Mouse (Mus musculus) embryonic facial prominence, embryonic 15.5 days (tissue): ENCODE data around the gene Trit1. TPM values are rescaled to one million over a fixed set of nuclear protein-coding genes. Genes with fewer than 3 reads are reported as not detected.

Experiments used
- ATAC-seq: fragments of 200-750 bp; cut with Nextera tagmentation; 2 replicates; pipeline ENCODE4 v1.8.0; 2017; ENCODE audit warnings: low read depth, moderate TSS enrichment; ENCODE audit not compliant: insufficient number of reproducible peaks, low FRiP score, low TSS enrichment
- H3K27ac ChIP-seq: fragments of 300-500 bp; sonication (generic); replicated peaks from 2 replicates; pipeline ENCODE4 v1.5.1; 2015; ENCODE audit warnings: mild to moderate bottlenecking, inconsistent platforms
- H3K27me3 ChIP-seq: fragments of 300-500 bp; sonication (generic); 2 replicates; pipeline ENCODE4 v1.6.1; 2015; ENCODE audit warnings: inconsistent platforms
- H3K36me3 ChIP-seq: fragments of 300-500 bp; sonication (generic); 2 replicates; pipeline ENCODE4 v1.6.1; 2015; ENCODE audit warnings: mild to moderate bottlenecking, inconsistent platforms
- H3K4me1 ChIP-seq: fragments of 300-500 bp; sonication (generic); 2 replicates; pipeline ENCODE4 v1.6.1; 2015; ENCODE audit warnings: inconsistent platforms
- H3K4me2 ChIP-seq: fragments of 300-500 bp; sonication (generic); replicated peaks from 2 replicates; pipeline ENCODE4 v1.6.1; 2015; ENCODE audit warnings: mild to moderate bottlenecking, inconsistent platforms
- H3K4me3 ChIP-seq: fragments of 300-500 bp; sonication (generic); replicated peaks from 2 replicates; pipeline ENCODE4 v1.5.1; 2015; ENCODE audit warnings: mild to moderate bottlenecking, inconsistent platforms
- H3K9ac ChIP-seq: fragments of 300-500 bp; sonication (generic); 2 replicates; pipeline ENCODE4 v1.6.1; 2015; ENCODE audit warnings: inconsistent platforms
- H3K9me3 ChIP-seq: fragments of 300-500 bp; sonication (generic); replicated peaks from 2 replicates; pipeline ENCODE4 v1.6.1; 2016; ENCODE audit warnings: inconsistent platforms
- WGBS: fragments of 180-500 bp; shearing (Covaris S2); methylation state at CpG from one replicate; pipeline ENCODE4 v1.1.7; 2015; 5-methylcytosine and 5-hydroxymethylcytosine counted together
- polyA plus RNA-seq: library from polyadenylated mRNA; unstranded; fragments of >200 nt; fragmentation: Nextera tagmentation; extraction: Ambion mirVana; gene quantifications from 2 replicates; pipeline ENCODE4 v1.2.1, GENCODE M21; 2015

Trit1 gene
- polyA plus RNA-seq: 21.6 and 23.4 TPM in 2 replicates

GRCm38 (mm10) chr4:123016451-123016957 is at the start of gene Trit1:
Gene Trit1, plus strand, starts transcription at chr4:123016597.
- Histone ChIP-seq H3K27ac (peak within 1 kb of the TSS; percentile 90), H3K4me1 (peaks cover 23% of the 10 kb centered on the region), H3K4me3 (peak within 1 kb of the TSS; percentile 92), H3K27me3 (no peaks in the 10 kb centered on the region), H3K36me3 (peaks cover 6% of the 10 kb centered on the region; the same call in 1 of the 2 replicates), H3K9me3 (no peaks in the 10 kb centered on the region), H3K9ac (peak within 1 kb of the TSS; percentile 93), H3K4me2 (peak within 1 kb of the TSS; percentile 57)
- ATAC-seq: peak; percentile 89
- 2% methylated on average over 34 of the region's 34 CpGs for WGBS

DNA sequence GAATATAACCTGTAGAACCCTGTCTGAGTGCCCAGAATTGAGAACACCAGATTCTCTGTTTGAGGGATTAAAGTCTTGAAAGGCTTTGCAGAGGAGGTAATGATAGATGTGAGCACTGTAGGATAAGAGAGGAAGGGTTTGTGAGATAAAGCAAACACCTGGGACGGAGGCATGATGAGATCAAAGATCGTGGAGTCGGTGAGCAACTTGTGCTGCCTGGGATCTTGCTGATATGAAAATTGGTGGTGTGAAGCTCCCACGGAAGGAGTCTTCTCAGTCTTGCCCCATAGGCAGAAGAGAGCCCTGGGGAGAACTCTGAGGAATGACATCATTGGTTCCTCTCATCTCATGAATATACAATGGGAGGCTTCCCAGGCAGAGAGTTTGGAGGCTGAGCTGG is 48.3 kb upstream of the Trit1 start:
- no peak for ATAC-seq
- no peak overlapping the region for H3K4me2 ChIP-seq
- no peaks in the 10 kb centered on the region for H3K36me3 ChIP-seq
- H3K4me3 ChIP-seq: no peak overlapping the region
- H3K9ac ChIP-seq: no peak overlapping the region
- H3K27ac ChIP-seq: no peak overlapping the region
- WGBS: 79% methylated on average over 4 of the region's 4 CpGs
- H3K4me1 ChIP-seq: no peaks in the 10 kb centered on the region
- H3K9me3 ChIP-seq: no peaks in the 10 kb centered on the region
- no peaks in the 10 kb centered on the region for H3K27me3 ChIP-seq

DNA sequence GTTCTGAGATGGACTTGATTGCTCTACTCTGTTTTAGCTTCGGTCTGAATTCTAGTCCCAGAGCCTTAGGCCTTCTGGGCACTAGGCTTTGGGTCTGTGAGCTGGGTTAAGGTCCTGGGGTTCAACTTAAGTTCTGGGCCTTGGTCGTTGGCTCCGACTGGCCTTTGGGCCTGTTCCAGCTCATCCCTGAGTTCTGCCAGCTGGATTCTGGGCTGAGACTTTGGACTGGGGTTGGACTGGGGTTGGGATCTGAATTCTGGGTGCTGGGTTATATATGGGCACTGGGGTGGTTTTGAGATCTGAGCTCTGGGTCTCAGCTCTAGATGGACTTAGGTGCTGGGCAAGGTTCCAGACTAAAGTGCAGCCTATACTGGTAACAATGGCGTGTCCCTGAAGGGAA is 45.2 kb upstream of the Trit1 start:
- Histone ChIP-seq H3K4me3 (no peak overlapping the region), H3K27me3 (no peaks in the 10 kb centered on the region), H3K27ac (no peak overlapping the region), H3K9me3 (no peaks in the 10 kb centered on the region), H3K4me1 (no peaks in the 10 kb centered on the region), H3K4me2 (no peak overlapping the region), H3K9ac (no peak overlapping the region), H3K36me3 (no peaks in the 10 kb centered on the region)
- WGBS: 75% methylated on average over 4 of the region's 4 CpGs
- no peak for ATAC-seq

GRCm38 (mm10) chr4:122971646-122972045 is 44.8 kb upstream of the Trit1 start:
- H3K27ac ChIP-seq: no peak overlapping the region
- no peak for ATAC-seq
- H3K36me3 ChIP-seq: no peaks in the 10 kb centered on the region
- H3K9ac ChIP-seq: no peak overlapping the region
- no peak overlapping the region for H3K4me2 ChIP-seq
- no peak overlapping the region for H3K4me3 ChIP-seq
- no peaks in the 10 kb centered on the region for H3K4me1 ChIP-seq
- no peaks in the 10 kb centered on the region for H3K9me3 ChIP-seq
- WGBS: 72% methylated on average over 4 of the region's 4 CpGs
- no peaks in the 10 kb centered on the region for H3K27me3 ChIP-seq

GRCm38 (mm10) chr4:122972056-122972455 is 44.3 kb upstream of the Trit1 start:
- ATAC-seq: no peak
- 68% methylated on average over 8 of the region's 8 CpGs for WGBS
- Histone ChIP-seq H3K4me3 (no peak overlapping the region), H3K27me3 (no peaks in the 10 kb centered on the region), H3K4me1 (no peaks in the 10 kb centered on the region), H3K9me3 (no peaks in the 10 kb centered on the region), H3K36me3 (no peaks in the 10 kb centered on the region), H3K9ac (no peak overlapping the region), H3K27ac (no peak overlapping the region), H3K4me2 (no peak overlapping the region)

GRCm38 (mm10) chr4:122974976-122975520 is 41.3 kb upstream of the Trit1 start:
- WGBS: 82% methylated on average over 5 of the region's 5 CpGs

GRCm38 (mm10) chr4:122976885-122977284 is 39.5 kb upstream of the Trit1 start:
- no peak overlapping the region for H3K4me2 ChIP-seq
- H3K27me3 ChIP-seq: peaks cover under 1% of the 10 kb centered on the region; the same call in 1 of the 2 replicates
- WGBS: 72% methylated on average over 4 of the region's 4 CpGs
- no peak overlapping the region for H3K27ac ChIP-seq
- no peak overlapping the region for H3K9ac ChIP-seq
- H3K36me3 ChIP-seq: no peaks in the 10 kb centered on the region
- no peak for ATAC-seq
- peaks cover 2% of the 10 kb centered on the region; the same call in 1 of the 2 replicates for H3K4me1 ChIP-seq
- H3K4me3 ChIP-seq: no peak overlapping the region
- no peaks in the 10 kb centered on the region for H3K9me3 ChIP-seq

More at GRCm38 (mm10) chr4:122974976-122975520, 41.3 kb upstream of the Trit1 start:
- Histone ChIP-seq H3K9ac (no peak overlapping the region), H3K27ac (no peak overlapping the region), H3K4me1 (no peaks in the 10 kb centered on the region), H3K36me3 (no peaks in the 10 kb centered on the region), H3K4me2 (no peak overlapping the region), H3K27me3 (no peaks in the 10 kb centered on the region), H3K4me3 (no peak overlapping the region), H3K9me3 (no peaks in the 10 kb centered on the region)
- no peak for ATAC-seq

- H3K27me3 ChIP-seq: peaks cover 13% of the 10 kb centered on the region
- no peak overlapping the region for H3K4me3 ChIP-seq
- 80% methylated on average over 2 of the region's 2 CpGs for WGBS
- ATAC-seq: no peak
- no peak overlapping the region for H3K9ac ChIP-seq
- no peaks in the 10 kb centered on the region for H3K9me3 ChIP-seq
- H3K36me3 ChIP-seq: no peaks in the 10 kb centered on the region
- no peak overlapping the region for H3K4me2 ChIP-seq
- H3K4me1 ChIP-seq: peaks cover 10% of the 10 kb centered on the region; the same call in 1 of the 2 replicates
- H3K27ac ChIP-seq: no peak overlapping the region
Measured at GRCm38 (mm10) chr4:122978850-122979249, 37.5 kb upstream of the Trit1 start.

DNA sequence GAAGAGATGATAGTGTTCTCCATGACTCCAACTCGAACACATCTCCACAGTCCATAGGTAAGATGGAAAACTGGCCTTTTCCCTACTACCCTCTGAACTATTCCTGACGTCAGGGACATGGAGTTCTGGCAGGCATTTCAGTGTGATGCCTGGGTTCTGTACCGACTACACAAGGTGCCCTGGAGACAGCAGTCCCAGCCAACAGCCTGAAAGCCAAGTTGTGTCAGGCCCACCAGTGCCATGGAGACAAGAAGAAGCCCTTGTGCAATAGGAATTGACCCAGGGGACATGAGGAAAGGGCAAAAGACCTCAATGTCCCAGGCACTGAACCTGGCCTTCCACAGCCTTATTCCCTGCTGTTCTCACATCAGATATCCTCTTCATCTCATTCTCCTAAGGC is 36.6 kb upstream of the Trit1 start:
- WGBS: 66% methylated on average over 3 of the region's 3 CpGs

GRCm38 (mm10) chr4:122980684-122981083 is 35.7 kb upstream of the Trit1 start:
- Histone ChIP-seq H3K4me1 (peaks cover 10% of the 10 kb centered on the region; the same call in 1 of the 2 replicates), H3K27me3 (peaks cover 19% of the 10 kb centered on the region), H3K36me3 (no peaks in the 10 kb centered on the region), H3K9ac (no peak overlapping the region), H3K27ac (0 out of 2 replicates have a peak overlapping the region, but pooled peaks have one; percentile 25), H3K4me3 (no peak overlapping the region), H3K4me2 (no peak overlapping the region), H3K9me3 (no peaks in the 10 kb centered on the region)
- no peak for ATAC-seq
- 43% methylated on average over 2 of the region's 2 CpGs for WGBS

More for the DNA sequence above, 36.6 kb upstream of the Trit1 start:
- peaks cover 19% of the 10 kb centered on the region for H3K27me3 ChIP-seq
- H3K36me3 ChIP-seq: no peaks in the 10 kb centered on the region
- no peak overlapping the region for H3K4me2 ChIP-seq
- H3K4me1 ChIP-seq: peaks cover 10% of the 10 kb centered on the region; the same call in 1 of the 2 replicates
- H3K4me3 ChIP-seq: no peak overlapping the region
- H3K9ac ChIP-seq: no peak overlapping the region
- ATAC-seq: no peak
- H3K9me3 ChIP-seq: no peaks in the 10 kb centered on the region
- H3K27ac ChIP-seq: no peak overlapping the region

DNA sequence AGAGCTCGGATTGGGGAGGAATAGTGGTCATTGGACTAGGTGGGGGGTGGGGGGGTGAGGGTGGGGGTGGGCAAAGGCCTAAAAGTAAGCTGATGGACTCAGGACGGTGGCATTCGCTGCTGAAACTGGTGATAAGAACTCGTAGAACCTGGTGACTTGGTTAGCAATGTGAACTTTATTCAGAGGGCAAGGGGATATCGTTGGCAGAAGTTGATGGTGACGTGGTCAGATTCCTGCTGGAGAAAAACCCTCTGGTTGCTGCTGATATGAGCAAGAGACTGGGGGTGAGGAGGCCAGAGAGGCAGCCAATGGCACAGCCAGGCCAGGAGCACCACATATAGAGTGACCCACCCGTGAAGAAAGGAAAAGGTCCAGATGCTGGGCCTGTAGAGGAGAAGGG is 35.2 kb upstream of the Trit1 start:
- peak overlapping the region; percentile 25; the same call in 1 of the 2 replicates for H3K27ac ChIP-seq
- peaks cover 10% of the 10 kb centered on the region; the same call in 1 of the 2 replicates for H3K4me1 ChIP-seq
- no peaks in the 10 kb centered on the region for H3K36me3 ChIP-seq
- H3K4me3 ChIP-seq: no peak overlapping the region
- no peaks in the 10 kb centered on the region for H3K9me3 ChIP-seq
- H3K4me2 ChIP-seq: no peak overlapping the region
- WGBS: 81% methylated on average over 7 of the region's 7 CpGs
- no peak for ATAC-seq
- H3K27me3 ChIP-seq: peaks cover 19% of the 10 kb centered on the region
- H3K9ac ChIP-seq: no peak overlapping the region

DNA sequence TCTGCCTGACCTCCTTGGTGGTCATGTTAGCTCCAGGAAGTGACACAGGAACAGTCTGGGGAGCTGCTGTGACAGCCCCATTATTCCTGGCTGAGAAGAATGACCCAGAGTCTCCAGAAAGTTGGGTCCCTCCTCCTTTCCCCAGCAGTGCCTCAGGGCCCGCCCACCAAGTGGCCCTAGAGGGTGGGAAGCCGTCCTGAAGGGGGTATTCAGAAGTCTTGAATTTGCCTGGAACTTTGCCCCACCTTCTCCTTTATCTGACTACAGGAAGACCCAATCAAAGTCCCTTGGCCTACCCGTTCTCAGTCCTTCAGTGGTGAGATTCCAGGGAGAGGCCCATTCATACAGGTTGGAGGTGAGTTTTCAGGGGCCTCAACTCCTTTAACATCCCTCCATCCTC is 34.5 kb upstream of the Trit1 start:
- no peak overlapping the region for H3K4me2 ChIP-seq
- H3K4me1 ChIP-seq: peaks cover 10% of the 10 kb centered on the region; the same call in 1 of the 2 replicates
- no peaks in the 10 kb centered on the region for H3K36me3 ChIP-seq
- H3K9ac ChIP-seq: no peak overlapping the region
- no peaks in the 10 kb centered on the region for H3K9me3 ChIP-seq
- H3K27ac ChIP-seq: peak overlapping the region; percentile 25; the same call in 1 of the 2 replicates
- no peak overlapping the region for H3K4me3 ChIP-seq
- ATAC-seq: no peak
- H3K27me3 ChIP-seq: peaks cover 19% of the 10 kb centered on the region
- 55% methylated on average over 3 of the region's 3 CpGs for WGBS
